ENCODE assay signal across 8 mouse cellular contexts in genomic region chr2:52676023-52676912, GRCm38 (mm10). TPM values are rescaled to one million over a fixed set of nuclear protein-coding genes. Genes with fewer than 3 reads are reported as not detected.
DNase-seq lines count a peak whose midpoint lies in the region; ATAC-seq and TF ChIP-seq lines count a peak whose summit lies in the region.

Cacnb4 (minus strand) TSS chr2:52676831.

- H3K9ac ChIP-seq in forebrain, embryonic 15.5 days (replicated peaks) = peak within 1 kb of the TSS; percentile 80
- peak within 1 kb of the TSS; percentile 80 for H3K9ac ChIP-seq in hindbrain, embryonic 12.5 days
- peak within 1 kb of the TSS; percentile 68 for H3K9ac ChIP-seq in lung, embryonic 16.5 days (ENCODE audit: low read length)

- peak; percentile 70 for ATAC-seq in Patski
- ATAC-seq in forebrain, embryonic 15.5 days (replicated peaks) = peak; percentile 91
- peak; percentile 94 for ATAC-seq in hindbrain, embryonic 12.5 days (ENCODE audit: low FRiP score)
- ATAC-seq in lung, embryonic 16.5 days (ENCODE audit: low read depth) = peak; percentile 89
- ATAC-seq in inflammation-experienced regulatory T-cells, adult 6 months = no peak

- POLR2A ChIA-PET in Patski (lab: Charles Lee) = interaction anchor here (1.0 kb wide), 1 partner anchor 39 kb away, joined by 3 read pairs; no protein-coding TSS in a partner anchor

- peak within 1 kb of the TSS; percentile 82 for H3K4me2 ChIP-seq in forebrain, embryonic 15.5 days (replicated peaks)
- peak within 1 kb of the TSS; percentile 91 for H3K4me2 ChIP-seq in hindbrain, embryonic 12.5 days (replicated peaks)
- H3K4me2 ChIP-seq in lung, embryonic 16.5 days (ENCODE audit: low read depth, low read length) = peak within 1 kb of the TSS; percentile 99

- WGBS in forebrain, embryonic 15.5 days = 0% methylated on average over 65 of the region's 77 CpGs
- under 1% methylated on average over 38 of the region's 77 CpGs for WGBS in hindbrain, embryonic 12.5 days
- WGBS in lung, embryonic 16.5 days = under 1% methylated on average over 40 of the region's 77 CpGs

- peak within 1 kb of the TSS; percentile 62 for H3K27ac ChIP-seq in forebrain, embryonic 15.5 days (replicated peaks)
- H3K27ac ChIP-seq in hindbrain, embryonic 12.5 days = peak within 1 kb of the TSS; percentile 44; the same call in 1 of the 2 replicates
- no peak within 1 kb of the TSS for H3K27ac ChIP-seq in lung, embryonic 16.5 days (ENCODE audit: low read length)

- H3K9me3 ChIP-seq in forebrain, embryonic 15.5 days = no peaks in the 10 kb centered on the region
- no peaks in the 10 kb centered on the region for H3K9me3 ChIP-seq in hindbrain, embryonic 12.5 days (replicated peaks)
- no peaks in the 10 kb centered on the region for H3K9me3 ChIP-seq in lung, embryonic 16.5 days (ENCODE audit: control insufficient read depth, low read length)

- peak; percentile 39 for DNase-seq in Patski (ENCODE audit: low read depth, low spot score)
- DNase-seq in cerebellum, adult 11 months = peak; percentile 74
- DNase-seq in layer of hippocampus, postnatal 25 days (ENCODE audit: extremely low spot score in 1 of 2, low spot score in 1 of 2) = peak; percentile 16 to 49
- DNase-seq in ovary, postnatal 14 days (ENCODE audit: low spot score) = peak; percentile 35

- no peak for TF ChIP-seq CTCF in Patski (IDR thresholded peaks at IDR 0.05)

- no peaks in the 10 kb centered on the region for H3K27me3 ChIP-seq in Patski
- 0 out of 2 replicates have a peak, but pooled peaks cover 2% of the 10 kb centered on the region for H3K27me3 ChIP-seq in forebrain, embryonic 15.5 days
- peaks cover 37% of the 10 kb centered on the region for H3K27me3 ChIP-seq in hindbrain, embryonic 12.5 days
- peaks cover 13% of the 10 kb centered on the region for H3K27me3 ChIP-seq in lung, embryonic 16.5 days (ENCODE audit: control insufficient read depth, insufficient read depth, low read depth, low read length)

- H3K4me1 ChIP-seq in forebrain, embryonic 15.5 days = peaks cover 13% of the 10 kb centered on the region
- peaks cover 10% of the 10 kb centered on the region for H3K4me1 ChIP-seq in hindbrain, embryonic 12.5 days
- peaks cover 17% of the 10 kb centered on the region for H3K4me1 ChIP-seq in lung, embryonic 16.5 days (replicated peaks; ENCODE audit: control insufficient read depth, insufficient read depth, low read length)

- CTCF ChIA-PET in Patski (lab: Charles Lee) = no interaction called here

- in situ Hi-C loops in Patski (cut with MboI; ENCODE audit: low pct_unique_long_range_greater_than_20kb) = no loop called here

- H3K4me3 ChIP-seq in forebrain, embryonic 15.5 days = peak within 1 kb of the TSS; percentile 86
- peak within 1 kb of the TSS; percentile 73 for H3K4me3 ChIP-seq in hindbrain, embryonic 12.5 days
- peak within 1 kb of the TSS; percentile 65 for H3K4me3 ChIP-seq in lung, embryonic 16.5 days (ENCODE audit: low read length)

- no peaks in the 10 kb centered on the region for H3K36me3 ChIP-seq in forebrain, embryonic 15.5 days
- H3K36me3 ChIP-seq in hindbrain, embryonic 12.5 days = no peaks in the 10 kb centered on the region
- H3K36me3 ChIP-seq in lung, embryonic 16.5 days (ENCODE audit: control insufficient read depth, insufficient read depth, low read length) = no peaks in the 10 kb centered on the region

RNA-seq across cellular contexts. Expression of gene Cacnb4, which starts in this region (rescaled TPM):
- 1.7 TPM for polyA plus RNA-seq in Patski (2021)
- 12.5 and 12.7 TPM in 2 replicates for polyA plus RNA-seq in forebrain, embryonic 15.5 days (2015; fragmentation: Nextera tagmentation; extraction: Ambion mirVana)
- 5.9 and 8.0 TPM in 2 replicates for polyA plus RNA-seq in hindbrain, embryonic 12.5 days (2016; fragmentation: Nextera tagmentation; extraction: Ambion mirVana)
- total RNA-seq in layer of hippocampus, postnatal 25 days (2021) = 10 to 100 TPM; 74.2 to 85.2 TPM
- 0.98 and 1.1 TPM in 2 replicates for polyA plus RNA-seq in lung, embryonic 16.5 days (2015; fragmentation: Nextera tagmentation; extraction: Ambion mirVana)
- under 1 TPM; 0.13 to 0.58 (median 0.30) TPM for polyA plus RNA-seq in inflammation-experienced regulatory T-cells, adult 6 months (2017; shearing (Covaris generic))
